24 mouse cellular contexts compared by ENCODE assay signal in the genomic region with DNA sequence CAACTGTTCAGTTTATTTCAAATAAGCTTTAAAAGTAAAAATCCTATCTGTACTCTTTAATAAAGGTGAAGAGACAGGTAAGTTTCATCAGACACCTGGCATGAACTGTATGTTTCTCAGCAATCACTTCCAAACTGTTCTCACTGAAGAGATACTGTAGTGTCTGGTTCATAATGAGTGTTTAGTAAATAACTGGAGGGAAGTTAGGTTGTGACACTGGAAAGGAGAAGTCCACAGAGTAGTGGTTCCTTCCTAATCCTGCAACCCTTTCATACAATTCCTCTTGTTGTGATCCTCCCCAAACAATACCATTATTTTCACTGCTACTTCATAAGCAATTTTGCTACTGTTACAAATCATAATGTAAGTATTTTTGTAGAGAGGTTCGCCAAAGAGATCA. TPM values are rescaled to one million over a fixed set of nuclear protein-coding genes. Genes with fewer than 3 reads are reported as not detected.
"Had no signal": no experiment of that assay in that cellular context is flagged by ENCODE, and none has a peak within 500 bp of the region (broad histone marks: within the 10 kb centered on the region; RNA-seq: fewer than 3 reads in every experiment).

No protein-coding gene starts in this region.

- DNase-seq: liver, embryonic 13.5 days; liver, postnatal 0 days; lung, adult 2 months; lung, postnatal 14 days; lung, postnatal 36 days; midbrain, embryonic 14.5 days; retina, postnatal 1 day; right cerebral cortex, adult 18-20 months; right cerebral cortex, postnatal 25 days; thymus, adult 2 months; thymus, postnatal 25 days; thymus, postnatal 4 days had no signal

- ATAC-seq: liver, postnatal 0 days; lung, postnatal 0 days had no signal

RNA-seq across cellular contexts. Expression of gene Gsdmc4, which starts 20.6 kb away (rescaled TPM):
- polyA plus RNA-seq: liver, embryonic 11.5 days; liver, embryonic 13.5 days; liver, embryonic 15.5 days; liver, postnatal 0 days; lung, embryonic 15.5 days; lung, postnatal 0 days; macrophage; midbrain, embryonic 12.5 days; midbrain, embryonic 14.5 days; neural tube, embryonic 11.5 days; neural tube, embryonic 13.5 days; neural tube, embryonic 15.5 days; spleen, adult 2 months had no signal

RNA-seq across cellular contexts. Expression of gene Gsdmc3, which starts 54.3 kb away (rescaled TPM):
- total RNA-seq: midbrain, postnatal 0 days had no signal
- polyA plus RNA-seq: liver, embryonic 11.5 days; liver, embryonic 13.5 days; liver, embryonic 15.5 days; liver, postnatal 0 days; lung, adult 2 months; lung, postnatal 0 days; macrophage; midbrain, embryonic 12.5 days; midbrain, embryonic 14.5 days; midbrain, postnatal 0 days; myocyte; neural tube, embryonic 11.5 days; neural tube, embryonic 13.5 days; neural tube, embryonic 15.5 days; spleen, adult 2 months had no signal
